Mouse (Mus musculus) heart, embryonic 12.5 days (tissue): ENCODE measurements around the gene Yeats4. TPM values are rescaled to one million over a fixed set of nuclear protein-coding genes. Genes with fewer than 3 reads are reported as not detected.

Experiments used
- ATAC-seq: fragments of 200-750 bp; cut with Nextera tagmentation; 2 replicates; pipeline ENCODE4 v1.8.0; 2017; ENCODE audit warnings: moderate TSS enrichment, moderate library complexity; ENCODE audit not compliant: insufficient number of reproducible peaks, low FRiP score
- H3K27ac ChIP-seq: fragments of 300-500 bp; sonication (generic); 2 replicates; pipeline ENCODE4 v1.5.1; 2016; ENCODE audit warnings: mild to moderate bottlenecking, moderate library complexity; ENCODE audit not compliant: poor library complexity, severe bottlenecking
- H3K27me3 ChIP-seq: fragments of 300-500 bp; sonication (generic); replicated peaks from 2 replicates; pipeline ENCODE4 v1.6.1; 2016; ENCODE audit warnings: mild to moderate bottlenecking, moderate library complexity
- H3K36me3 ChIP-seq: fragments of 300-500 bp; sonication (generic); 2 replicates; pipeline ENCODE4 v1.6.1; 2016; ENCODE audit warnings: mild to moderate bottlenecking, moderate library complexity
- H3K4me1 ChIP-seq: fragments of 300-500 bp; sonication (generic); replicated peaks from 2 replicates; pipeline ENCODE4 v1.6.1; 2016; ENCODE audit warnings: mild to moderate bottlenecking
- H3K4me2 ChIP-seq: fragments of 300-500 bp; sonication (generic); 2 replicates; pipeline ENCODE4 v1.6.1; 2016; ENCODE audit warnings: mild to moderate bottlenecking, moderate library complexity
- H3K4me3 ChIP-seq: fragments of 300-500 bp; sonication (generic); 2 replicates; pipeline ENCODE4 v1.5.1; 2016; ENCODE audit warnings: mild to moderate bottlenecking
- H3K9ac ChIP-seq: fragments of 300-500 bp; sonication (generic); 2 replicates; pipeline ENCODE4 v1.6.1; 2016; ENCODE audit warnings: mild to moderate bottlenecking, moderate library complexity
- H3K9me3 ChIP-seq: fragments of 300-500 bp; sonication (generic); replicated peaks from 2 replicates; pipeline ENCODE4 v1.6.1; 2016; ENCODE audit warnings: mild to moderate bottlenecking, moderate library complexity
- WGBS: fragments of 180-500 bp; shearing (Covaris S2); methylation state at CpG from one replicate; pipeline ENCODE4 v1.1.7; 2016; 5-methylcytosine and 5-hydroxymethylcytosine counted together
- polyA plus RNA-seq: library from polyadenylated mRNA; unstranded; fragments of >200 nt; fragmentation: Nextera tagmentation; extraction: Ambion mirVana; gene quantifications from 2 replicates; pipeline ENCODE4 v1.2.1, GENCODE M21; 2016

The Yeats4 gene
- polyA plus RNA-seq, 1 experiment from 2014 or later = 66.2 TPM

DNA sequence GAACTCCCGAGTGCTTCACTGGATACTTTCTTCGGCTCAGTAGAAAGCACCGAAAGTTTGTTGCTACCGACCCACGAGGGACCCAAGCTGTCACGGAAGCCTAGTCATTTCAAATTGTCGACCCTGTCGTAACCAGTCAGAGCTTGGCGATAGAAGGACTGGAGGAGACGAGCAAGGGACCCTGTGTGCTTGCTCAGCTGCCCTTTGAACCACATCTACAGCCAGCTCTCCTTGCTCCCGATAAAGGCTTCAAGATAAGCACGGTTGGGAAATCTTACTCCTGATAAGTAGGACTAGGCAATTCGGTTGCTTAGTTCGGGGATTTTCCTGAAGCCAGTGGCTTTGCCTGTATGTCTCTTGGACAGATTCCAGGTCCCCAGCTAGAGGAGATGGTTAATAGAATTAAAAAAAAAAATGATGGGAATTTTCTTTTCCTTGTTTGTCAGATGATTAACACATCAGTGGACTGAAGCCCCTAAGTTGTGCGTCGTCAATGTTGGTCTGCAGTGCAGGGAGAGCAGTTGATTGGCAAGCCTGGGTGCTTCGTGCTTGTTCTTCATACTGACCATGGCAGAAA lies 21.2 kb downstream of the Yeats4 start:
- 29% methylated on average over 17 of the region's 17 CpGs for WGBS
- peaks cover 22% of the 10 kb centered on the region for H3K4me1 ChIP-seq
- no peaks in the 10 kb centered on the region for H3K9me3 ChIP-seq
- no peak overlapping the region for H3K27ac ChIP-seq
- H3K27me3 ChIP-seq = no peaks in the 10 kb centered on the region
- no peaks in the 10 kb centered on the region for H3K36me3 ChIP-seq
- H3K4me3 ChIP-seq = no peak overlapping the region
- H3K9ac ChIP-seq = no peak overlapping the region
- 0 out of 2 replicates have a peak overlapping the region, but pooled peaks have one; percentile 6 for H3K4me2 ChIP-seq
- no peak for ATAC-seq

DNA sequence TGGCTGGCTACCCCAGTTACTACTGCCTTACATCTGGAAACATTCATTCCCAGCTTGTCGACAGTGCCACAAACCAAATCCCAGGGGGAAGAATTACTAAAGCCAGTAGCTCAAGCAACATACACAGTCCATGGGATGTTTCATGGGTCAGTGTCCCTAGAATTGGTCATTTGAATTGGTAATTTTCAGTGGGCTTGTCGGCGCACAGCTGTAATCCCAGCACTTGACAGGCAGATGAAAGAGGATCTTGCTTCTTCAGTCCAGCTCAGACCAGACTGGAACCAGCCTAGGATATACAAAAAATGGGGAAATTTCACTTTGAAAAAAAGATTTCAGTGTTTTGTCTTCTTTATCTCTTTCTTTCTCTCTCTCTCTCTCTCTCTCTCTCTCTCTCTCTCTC lies 24.6 kb downstream of the Yeats4 start:
- H3K27ac ChIP-seq = no peak overlapping the region
- 73% methylated on average over 3 of the region's 3 CpGs for WGBS
- H3K36me3 ChIP-seq = no peaks in the 10 kb centered on the region
- H3K27me3 ChIP-seq = no peaks in the 10 kb centered on the region
- H3K9me3 ChIP-seq = no peaks in the 10 kb centered on the region
- no peak for ATAC-seq
- H3K4me1 ChIP-seq = peaks cover 19% of the 10 kb centered on the region
- H3K4me2 ChIP-seq = no peak overlapping the region
- no peak overlapping the region for H3K9ac ChIP-seq
- no peak overlapping the region for H3K4me3 ChIP-seq

DNA sequence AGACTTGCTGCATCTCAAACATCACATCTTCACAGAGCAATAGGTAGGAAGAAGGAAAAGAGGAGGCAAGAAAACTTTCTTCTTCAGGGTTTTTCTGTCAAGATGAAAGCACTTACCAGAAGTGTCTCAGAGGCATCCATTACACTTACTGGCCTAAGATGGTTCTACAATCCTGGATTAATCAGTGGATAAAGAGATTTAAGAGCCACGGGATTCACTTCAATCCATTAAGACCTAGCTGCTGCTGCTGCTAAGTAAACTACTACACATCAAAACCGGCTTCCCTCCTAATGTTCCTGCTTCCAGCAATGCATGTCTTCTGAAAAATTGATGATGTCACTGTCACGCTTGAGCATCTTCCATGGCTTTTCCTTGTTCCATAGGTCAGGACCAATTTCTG lies 27.6 kb downstream of the Yeats4 start:
- H3K27me3 ChIP-seq = no peaks in the 10 kb centered on the region
- WGBS = 87% methylated on average over 3 of the region's 3 CpGs
- H3K36me3 ChIP-seq = no peaks in the 10 kb centered on the region
- 0 out of 2 replicates have a peak, but pooled peaks cover 3% of the 10 kb centered on the region for H3K4me1 ChIP-seq
- no peaks in the 10 kb centered on the region for H3K9me3 ChIP-seq
- no peak overlapping the region for H3K27ac ChIP-seq
- ATAC-seq = no peak
- no peak overlapping the region for H3K4me2 ChIP-seq
- H3K9ac ChIP-seq = no peak overlapping the region
- H3K4me3 ChIP-seq = no peak overlapping the region

DNA sequence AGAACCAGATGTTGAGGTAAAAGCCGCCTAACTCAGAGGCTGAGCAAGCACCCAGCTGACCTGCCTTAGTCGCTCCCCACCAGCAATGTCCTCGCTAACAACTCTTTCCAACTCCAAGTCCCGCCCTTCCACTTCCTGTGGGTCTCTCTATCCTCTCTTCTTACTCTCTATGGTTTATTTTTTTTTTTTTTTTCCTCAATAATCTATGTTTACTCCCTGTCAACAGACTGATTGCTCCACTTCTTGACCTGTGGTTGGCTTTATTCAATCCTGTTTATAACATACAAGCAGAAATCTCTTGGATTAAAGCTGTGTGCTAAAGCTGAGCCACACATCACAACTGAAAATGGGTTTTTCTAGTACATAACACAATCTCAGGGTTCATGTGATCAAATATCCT lies 28.6 kb downstream of the Yeats4 start:
- no peak for ATAC-seq
- 94% methylated on average over 4 of the region's 4 CpGs for WGBS

DNA sequence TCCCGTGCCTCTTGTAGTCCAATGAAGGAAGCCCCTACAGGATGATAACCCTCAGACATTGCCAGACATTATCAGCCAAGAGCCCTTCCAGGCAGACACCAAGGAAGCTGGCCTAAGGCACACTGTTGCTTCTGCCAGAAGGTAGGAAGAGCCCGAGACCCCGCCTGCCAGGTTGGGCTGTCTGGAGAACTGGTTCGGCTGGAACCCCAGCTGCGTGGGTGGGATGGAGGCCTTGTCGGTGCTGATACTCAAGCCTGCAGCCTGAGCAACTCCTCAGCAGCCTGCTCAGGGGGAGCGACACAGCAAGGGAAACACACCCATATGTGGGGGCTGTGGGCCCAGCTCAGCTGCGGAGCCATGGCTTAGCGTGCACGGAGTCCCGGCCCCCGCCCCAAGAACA lies 29.3 kb downstream of the Yeats4 start:
- Histone ChIP-seq H3K4me1 (0 out of 2 replicates have a peak, but pooled peaks cover 3% of the 10 kb centered on the region), H3K4me3 (no peak overlapping the region), H3K4me2 (no peak overlapping the region), H3K27ac (no peak overlapping the region), H3K9ac (no peak overlapping the region), H3K36me3 (no peaks in the 10 kb centered on the region), H3K27me3 (no peaks in the 10 kb centered on the region), H3K9me3 (no peaks in the 10 kb centered on the region)
- WGBS = 81% methylated on average over 12 of the region's 12 CpGs
- ATAC-seq = no peak

More for the DNA sequence above, 28.6 kb downstream of the Yeats4 start:
- Histone ChIP-seq H3K27me3 (no peaks in the 10 kb centered on the region), H3K9me3 (no peaks in the 10 kb centered on the region), H3K4me1 (0 out of 2 replicates have a peak, but pooled peaks cover 3% of the 10 kb centered on the region), H3K4me2 (no peak overlapping the region), H3K36me3 (no peaks in the 10 kb centered on the region), H3K4me3 (no peak overlapping the region), H3K9ac (no peak overlapping the region), H3K27ac (no peak overlapping the region)

DNA sequence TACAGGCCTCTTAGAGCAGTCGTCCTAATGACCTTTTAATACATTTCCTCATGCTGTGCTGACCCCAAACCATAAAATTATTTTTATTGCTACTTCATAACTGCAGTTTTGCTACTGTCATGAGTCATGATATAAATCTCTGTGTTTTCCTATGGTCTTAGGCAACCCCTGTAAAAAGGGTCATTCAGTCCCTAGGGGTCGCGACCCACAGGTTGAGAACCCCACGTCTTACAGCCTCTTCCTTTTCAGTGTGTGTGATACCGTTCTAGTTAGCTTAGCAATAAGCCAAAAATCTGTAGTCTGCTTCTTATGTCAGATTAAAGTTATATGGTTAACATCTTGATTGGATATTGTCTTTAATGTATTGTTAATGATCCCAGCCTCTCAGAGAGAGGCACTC lies 30.9 kb downstream of the Yeats4 start:
- no peaks in the 10 kb centered on the region for H3K9me3 ChIP-seq
- WGBS = 83% methylated on average over 5 of the region's 5 CpGs
- no peak for ATAC-seq
- H3K4me2 ChIP-seq = no peak overlapping the region
- no peaks in the 10 kb centered on the region for H3K27me3 ChIP-seq
- no peak overlapping the region for H3K27ac ChIP-seq
- H3K9ac ChIP-seq = no peak overlapping the region
- H3K4me3 ChIP-seq = no peak overlapping the region
- no peaks in the 10 kb centered on the region for H3K4me1 ChIP-seq
- H3K36me3 ChIP-seq = no peaks in the 10 kb centered on the region

DNA sequence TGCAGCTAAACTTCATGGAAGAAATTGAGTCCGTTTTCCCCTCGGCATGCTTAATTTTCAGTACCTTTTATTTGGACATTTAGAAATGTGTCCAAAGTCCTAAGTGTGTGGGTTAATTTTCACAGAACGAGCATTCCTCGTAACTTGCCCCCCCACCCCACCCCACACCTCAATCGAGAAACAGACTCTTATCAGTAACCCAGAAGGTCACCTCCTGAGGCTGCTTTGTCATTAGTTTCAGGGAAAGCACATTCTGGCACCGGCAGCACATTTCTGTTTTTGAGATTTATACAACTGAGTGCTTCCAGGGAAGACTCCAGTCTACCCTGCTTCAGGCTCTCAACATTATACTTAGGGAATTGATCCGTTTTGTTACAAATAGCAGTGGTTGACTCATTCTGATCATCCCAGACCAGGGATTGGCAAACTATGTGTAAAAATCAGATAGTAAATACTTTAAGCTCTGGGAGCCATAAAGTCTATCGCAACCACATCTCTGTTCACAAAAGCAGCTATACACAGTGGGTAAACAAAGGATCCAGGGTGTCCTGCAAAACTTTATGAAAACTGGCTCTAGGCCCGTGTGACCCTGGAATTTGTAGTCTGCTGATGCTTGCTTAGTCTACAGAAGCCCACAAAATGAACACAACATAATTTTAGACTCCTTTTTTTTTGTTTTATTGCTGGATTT lies 38.8 kb downstream of the Yeats4 start:
- 46% methylated on average over 9 of the region's 9 CpGs for WGBS
- H3K4me1 ChIP-seq = peaks cover 18% of the 10 kb centered on the region
- no peaks in the 10 kb centered on the region for H3K36me3 ChIP-seq
- no peaks in the 10 kb centered on the region for H3K9me3 ChIP-seq
- H3K4me2 ChIP-seq = no peak overlapping the region
- no peak overlapping the region for H3K27ac ChIP-seq
- no peaks in the 10 kb centered on the region for H3K27me3 ChIP-seq
- H3K9ac ChIP-seq = no peak overlapping the region
- H3K4me3 ChIP-seq = no peak overlapping the region
- ATAC-seq = no peak

DNA sequence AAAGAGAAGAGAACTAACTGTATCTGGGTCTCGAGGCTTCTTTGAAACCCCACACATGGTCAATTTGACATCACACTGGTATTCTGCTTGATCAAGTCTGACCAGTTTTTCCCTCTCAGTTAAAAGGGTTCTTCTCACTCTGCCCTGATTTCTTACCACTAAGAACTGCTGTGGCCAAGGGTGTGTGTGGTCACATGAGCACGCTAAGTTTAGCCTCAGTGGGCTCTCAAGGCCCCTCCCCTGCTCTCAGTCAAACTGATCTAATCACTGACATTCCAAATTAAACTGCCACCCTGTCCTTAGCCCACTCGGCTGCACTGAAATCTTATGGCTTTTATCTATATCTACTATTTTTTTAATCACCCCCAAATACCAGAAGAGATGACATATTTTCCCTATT lies 43.2 kb downstream of the Yeats4 start:
- no peak overlapping the region for H3K4me3 ChIP-seq
- no peaks in the 10 kb centered on the region for H3K9me3 ChIP-seq
- peak overlapping the region; percentile 60 for H3K27ac ChIP-seq
- peak; percentile 55; the same call in 1 of the 2 replicates for ATAC-seq
- H3K4me2 ChIP-seq = no peak overlapping the region
- no peaks in the 10 kb centered on the region for H3K36me3 ChIP-seq
- H3K4me1 ChIP-seq = peaks cover 18% of the 10 kb centered on the region
- WGBS = 27% methylated on average over 3 of the region's 3 CpGs
- H3K9ac ChIP-seq = no peak overlapping the region; the same call in 1 of the 2 replicates
- no peaks in the 10 kb centered on the region for H3K27me3 ChIP-seq

DNA sequence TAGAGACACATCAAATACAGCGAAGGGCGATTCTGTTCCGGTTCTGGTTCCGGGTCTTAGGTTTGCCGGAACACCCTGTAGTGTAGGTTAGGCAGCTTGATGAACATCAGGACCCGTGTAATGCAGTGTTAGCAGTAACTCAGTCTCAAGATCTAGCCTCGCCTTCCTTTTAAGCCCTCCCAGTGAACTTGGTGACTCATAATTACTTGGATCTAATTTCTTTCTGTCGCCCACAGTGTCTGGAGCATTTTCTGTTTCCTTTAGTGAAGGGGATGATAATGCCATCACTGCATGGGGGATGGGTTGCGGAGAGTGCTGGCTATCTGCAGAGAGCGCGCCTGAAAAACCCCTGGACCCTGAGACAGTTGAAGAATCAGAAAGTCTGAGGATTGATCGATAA lies 49.7 kb downstream of the Yeats4 start:
- no peak for ATAC-seq
- 45% methylated on average over 12 of the region's 12 CpGs for WGBS
- Histone ChIP-seq H3K27me3 (no peaks in the 10 kb centered on the region), H3K9me3 (no peaks in the 10 kb centered on the region), H3K9ac (no peak overlapping the region), H3K36me3 (no peaks in the 10 kb centered on the region), H3K4me1 (peaks cover 21% of the 10 kb centered on the region), H3K4me2 (peak overlapping the region; percentile 48), H3K27ac (peak overlapping the region; percentile 3; the same call in 1 of the 2 replicates), H3K4me3 (no peak overlapping the region)

DNA sequence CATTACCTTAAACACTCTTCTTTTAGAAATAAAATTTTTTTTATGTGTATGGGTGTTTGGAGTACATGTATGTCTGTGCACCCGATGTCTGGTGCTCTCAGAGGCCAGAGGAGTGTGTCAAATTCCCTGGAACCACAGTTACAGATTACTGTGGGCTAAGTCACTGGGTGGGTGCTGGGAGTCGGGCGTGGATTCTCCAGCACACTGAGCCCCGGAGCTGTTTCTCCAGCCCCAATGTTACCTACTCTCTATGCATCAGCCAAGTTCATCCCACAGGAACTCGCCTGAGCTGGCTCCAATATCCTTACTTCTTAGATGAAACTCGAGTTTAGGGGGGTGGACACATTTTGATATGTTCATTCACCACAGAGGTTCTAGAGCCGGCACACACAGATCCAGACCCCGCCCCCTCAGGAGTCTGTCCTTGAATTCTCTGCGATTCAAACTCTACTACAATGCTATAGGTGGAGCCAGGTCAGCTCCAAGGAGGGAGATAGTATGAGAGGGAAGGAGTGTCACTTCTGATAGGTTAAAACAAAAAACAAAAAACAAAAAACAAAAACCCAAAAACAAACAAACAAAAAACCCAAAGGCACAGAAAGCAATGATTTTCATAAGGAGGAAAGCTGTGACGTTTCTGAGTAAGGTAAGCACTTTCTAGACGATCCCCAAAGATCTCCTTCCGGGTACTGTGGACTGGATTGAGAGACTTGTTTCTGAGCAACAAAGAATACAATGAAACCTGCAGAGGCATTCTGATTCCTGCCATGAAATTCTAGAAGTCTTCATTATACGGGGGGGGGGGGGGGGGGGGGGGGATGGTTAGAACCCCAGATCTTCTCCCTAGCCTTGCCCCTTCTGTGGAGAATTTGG lies 50.5 kb downstream of the Yeats4 start:
- H3K4me1 ChIP-seq = peaks cover 21% of the 10 kb centered on the region
- WGBS = 33% methylated on average over 13 of the region's 13 CpGs
- no peak overlapping the region for H3K9ac ChIP-seq
- peak overlapping the region; percentile 2; the same call in 1 of the 2 replicates for H3K4me3 ChIP-seq
- no peaks in the 10 kb centered on the region for H3K9me3 ChIP-seq
- no peak for ATAC-seq
- no peaks in the 10 kb centered on the region for H3K27me3 ChIP-seq
- no peak overlapping the region for H3K27ac ChIP-seq
- H3K4me2 ChIP-seq = peak overlapping the region; percentile 48
- H3K36me3 ChIP-seq = no peaks in the 10 kb centered on the region

DNA sequence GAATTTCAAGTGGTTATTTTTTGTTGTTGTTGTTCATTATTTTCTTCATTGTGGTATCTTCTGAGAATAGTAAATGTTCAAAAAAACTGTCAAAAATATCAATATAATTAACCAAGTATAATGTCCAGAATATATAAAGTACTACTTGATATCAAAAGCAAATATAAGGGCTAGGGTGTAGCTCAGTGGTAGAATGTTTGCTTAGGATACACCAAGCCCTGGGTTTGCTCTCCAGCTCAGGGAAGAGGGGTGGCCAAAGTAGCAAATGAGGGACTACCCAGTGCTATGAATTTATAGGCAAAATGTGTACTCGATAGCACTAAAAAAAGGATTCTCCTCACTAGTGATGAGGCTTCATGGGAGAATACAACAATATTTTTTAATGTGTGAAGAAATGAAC lies 51.2 kb downstream of the Yeats4 start:
- H3K27me3 ChIP-seq = no peaks in the 10 kb centered on the region
- no peak overlapping the region for H3K4me3 ChIP-seq
- no peaks in the 10 kb centered on the region for H3K36me3 ChIP-seq
- H3K27ac ChIP-seq = no peak overlapping the region
- no peak overlapping the region for H3K9ac ChIP-seq
- H3K4me1 ChIP-seq = peaks cover 21% of the 10 kb centered on the region
- WGBS = 96% methylated on average over 1 of the region's 1 CpGs
- H3K4me2 ChIP-seq = no peak overlapping the region
- ATAC-seq = no peak
- H3K9me3 ChIP-seq = no peaks in the 10 kb centered on the region
